Mouse (Mus musculus) layer of hippocampus, adult 11-12 months (tissue): ENCODE measurements around the gene Cops6.

Experiments used
- DNase-seq: peaks from one replicate; pipeline ENCODE4 v3.0.0; 2022; ENCODE audit warnings: low spot score

Gene Cops6

GRCm38 (mm10) chr5:138187661-138188306, 26.9 kb downstream of the Cops6 start:
- peak; percentile 81 for DNase-seq

GRCm38 (mm10) chr5:138193771-138194727, 33.2 kb downstream of the Cops6 start, which contains the start of gene Mblac1:
Gene Mblac1 (plus strand): TSS chr5:138194314.
- peak; percentile 86 for DNase-seq

GRCm38 (mm10) chr5:138194755-138195345, 34.0 kb downstream of the Cops6 start:
- peak; percentile 22 for DNase-seq

GRCm38 (mm10) chr5:138195463-138195862, 34.6 kb downstream of the Cops6 start:
- DNase-seq = no peak

GRCm38 (mm10) chr5:138199576-138199975, 38.7 kb downstream of the Cops6 start:
- no peak for DNase-seq

- no peak for DNase-seq
Measured at GRCm38 (mm10) chr5:138202086-138202485, 41.2 kb downstream of the Cops6 start.

- no peak for DNase-seq
Measured at GRCm38 (mm10) chr5:138207253-138207652, 46.4 kb downstream of the Cops6 start.

- no peak for DNase-seq
Measured at GRCm38 (mm10) chr5:138207873-138208272, 47.0 kb downstream of the Cops6 start.
